In genomic region chr12:52868000-52868624, GRCm38 (mm10) we compare ENCODE assay signal across 10 mouse cellular contexts.
DNase-seq lines count a peak whose midpoint lies in the region; ATAC-seq and TF ChIP-seq lines count a peak whose summit lies in the region.
"Had no signal": no experiment of that assay in that cellular context is flagged by ENCODE, and none has a peak within 500 bp of the region (broad histone marks: within the 10 kb centered on the region; RNA-seq: fewer than 3 reads in every experiment).

No protein-coding gene starts in this region.

- ATAC-seq in heart, embryonic 11.5 days (replicated peaks; ENCODE audit: insufficient number of reproducible peaks, low FRiP score, low TSS enrichment): no peak
- no peak for ATAC-seq in CD4-positive, CD25-positive, alpha-beta regulatory T cell, adult 4 months

- H3K4me1 ChIP-seq in heart, embryonic 11.5 days (ENCODE audit: control insufficient read depth, insufficient read depth, low read length): peaks cover 10% of the 10 kb centered on the region
- H3K4me1 ChIP-seq in limb, embryonic 10.5 days: peaks cover 23% of the 10 kb centered on the region
- no peaks in the 10 kb centered on the region for H3K4me1 ChIP-seq in cerebellum, adult 2 months (ENCODE audit: control insufficient read depth, insufficient read depth, low read length)

- no peaks in the 10 kb centered on the region for H3K27me3 ChIP-seq in heart, embryonic 11.5 days (ENCODE audit: control insufficient read depth, insufficient read depth, low read length)
- no peaks in the 10 kb centered on the region for H3K27me3 ChIP-seq in limb, embryonic 10.5 days (ENCODE audit: low read depth, poor library complexity, severe bottlenecking)
- H3K27me3 ChIP-seq in cerebellum, adult 2 months (ENCODE audit: control insufficient read depth, insufficient read depth, low read length): no peaks in the 10 kb centered on the region

- 0 out of 2 replicates have a peak overlapping the region, but pooled peaks have one; percentile 10 for H3K27ac ChIP-seq in heart, embryonic 11.5 days (ENCODE audit: low read depth, low read length)
- H3K27ac ChIP-seq in limb, embryonic 10.5 days: peak overlapping the region; percentile 51
- H3K27ac ChIP-seq in cerebellum, adult 2 months (ENCODE audit: insufficient read depth, low read length): no peak overlapping the region

- WGBS in heart, embryonic 11.5 days (ENCODE audit: insufficient replicate concordance): 19% methylated on average over 8 of the region's 8 CpGs
- 5% methylated on average over 8 of the region's 8 CpGs for WGBS in limb, embryonic 10.5 days
- WGBS in cerebellum, adult 2 months: 69% methylated on average over 8 of the region's 8 CpGs

- H3K9me3 ChIP-seq in heart, embryonic 11.5 days (replicated peaks; ENCODE audit: control insufficient read depth, low read length): peaks cover 2% of the 10 kb centered on the region; the same call in 1 of the 2 replicates
- H3K9me3 ChIP-seq in limb, embryonic 10.5 days (replicated peaks): 0 out of 2 replicates have a peak, but pooled peaks cover 1% of the 10 kb centered on the region

- peak overlapping the region; percentile 38 for H3K4me2 ChIP-seq in heart, embryonic 11.5 days

- no peak overlapping the region for H3K4me3 ChIP-seq in heart, embryonic 11.5 days (ENCODE audit: low read depth, low read length)
- H3K4me3 ChIP-seq in limb, embryonic 10.5 days: peak overlapping the region; percentile 38
- no peak overlapping the region for H3K4me3 ChIP-seq in cerebellum, adult 2 months (replicated peaks; ENCODE audit: insufficient read depth, low read depth, low read length)

- no peak for TF ChIP-seq CTCF in cerebellum, adult 2 months (IDR thresholded peaks at IDR 0.05; ENCODE audit: borderline replicate concordance, insufficient read depth, low read depth, low read length)

- no peak for TF ChIP-seq POLR2A in cerebellum, adult 2 months (IDR thresholded peaks at IDR 0.05; ENCODE audit: borderline replicate concordance, insufficient read depth, low read length)

- DNase-seq in Muller cell, postnatal 12 days (ENCODE audit: inconsistent ontology term): peak; percentile 21
- DNase-seq in embryo, embryonic 10 days (ENCODE audit: low spot score): peak; percentile 66
- DNase-seq in limb, embryonic 10.5 days (ENCODE audit: low spot score): peak; percentile 47
- DNase-seq in frontal cortex, postnatal 10 days (ENCODE audit: low spot score in 2 of 2): no peak
- DNase-seq in frontal cortex, adult 2 months (ENCODE audit: extremely low spot score in 1 of 2, low spot score in 1 of 2): no peak
- no peak for DNase-seq in cerebellum, adult 2 months
- DNase-seq: layer of hippocampus, postnatal 36 days; thymus, adult 18-20 months had no signal

- H3K36me3 ChIP-seq in heart, embryonic 11.5 days (ENCODE audit: control insufficient read depth, insufficient read depth, low read length): no peaks in the 10 kb centered on the region
- no peaks in the 10 kb centered on the region for H3K36me3 ChIP-seq in limb, embryonic 10.5 days

- 0 out of 2 replicates have a peak overlapping the region, but pooled peaks have one; percentile 18 for H3K9ac ChIP-seq in heart, embryonic 11.5 days (ENCODE audit: low read depth, low read length)

Comparison
In these comparisons a context has a peak if more than half of its experiments do, and no peak if none do; other contexts are left out.
1. DNase-seq: peak in Muller cell, postnatal 12 days (single experiment), embryo, embryonic 10 days (single experiment) and limb, embryonic 10.5 days (single experiment); none in frontal cortex, postnatal 10 days (0 of 2), frontal cortex, adult 2 months (0 of 2) and cerebellum, adult 2 months (0 of 2).